Mouse (Mus musculus): ENCODE measurements around the gene Cox6b2.

DNA sequence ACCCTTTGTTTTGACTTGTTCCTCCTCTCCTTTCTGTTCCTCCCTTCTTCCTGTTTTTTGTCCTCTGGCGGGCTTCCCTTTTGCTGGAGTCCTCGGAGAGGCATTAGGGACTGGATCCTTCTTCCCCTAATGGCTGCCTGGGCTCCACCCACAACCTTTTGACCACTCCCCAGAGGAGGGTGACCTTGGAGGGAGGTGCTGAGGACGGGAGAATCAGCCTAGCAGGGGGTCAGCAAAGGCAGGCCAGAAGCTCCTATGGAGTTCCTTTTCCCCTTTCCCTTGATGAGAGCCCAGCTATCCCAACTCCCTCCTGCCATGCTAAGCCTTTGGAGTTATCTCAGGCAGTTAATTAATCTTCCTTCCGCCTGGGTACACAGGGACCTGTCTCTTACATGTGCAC lies 11.7 kb downstream of the Cox6b2 start:
- TF ChIP-seq POLR2A (IDR thresholded peaks at IDR 0.05; ENCODE audit: borderline replicate concordance, low read depth, low read length) = no peak
- no peak for TF ChIP-seq CTCF (IDR thresholded peaks at IDR 0.05; ENCODE audit: low read depth, low read length)
